Mouse (Mus musculus): ENCODE measurements around the gene 1810010H24Rik. TPM values are rescaled to one million over a fixed set of nuclear protein-coding genes. Genes with fewer than 3 reads are reported as not detected.
"Not testable (repeated sequence)": the region's sequence is repeated elsewhere in the genome, so short reads cannot be mapped to it uniquely, and the experiment has no call there.

The 1810010H24Rik gene
- polyA plus RNA-seq, 2 experiments from 2014 or later, result 0.46 to 1.5 TPM

- ATAC-seq, result no peak
These were observed 11.4 kb upstream of the 1810010H24Rik start for GRCm38 (mm10) chr11:107014020-107014585.

- ATAC-seq, result no peak
These were observed 10.7 kb upstream of the 1810010H24Rik start for GRCm38 (mm10) chr11:107014597-107015309.

- not testable (repeated sequence) for ATAC-seq
These were observed 9.8 kb upstream of the 1810010H24Rik start for GRCm38 (mm10) chr11:107015535-107016187.

GRCm38 (mm10) chr11:107016893-107017292 lies 8.6 kb upstream of the 1810010H24Rik start:
- no peak for ATAC-seq

GRCm38 (mm10) chr11:107017339-107017886 lies 8.1 kb upstream of the 1810010H24Rik start:
- no peak for ATAC-seq

- ATAC-seq, result no peak
These were observed 6.9 kb upstream of the 1810010H24Rik start for GRCm38 (mm10) chr11:107018606-107019005.

- ATAC-seq, result no peak
These were observed 6.2 kb upstream of the 1810010H24Rik start for GRCm38 (mm10) chr11:107019318-107019717.

- not testable (repeated sequence) for ATAC-seq
These were observed 5.8 kb upstream of the 1810010H24Rik start for GRCm38 (mm10) chr11:107019722-107020121.

- ATAC-seq, result no peak
These were observed 3.3 kb upstream of the 1810010H24Rik start for GRCm38 (mm10) chr11:107022050-107022683.

- no peak for ATAC-seq
These were observed 1.1 kb upstream of the 1810010H24Rik start for GRCm38 (mm10) chr11:107024406-107024805.

- ATAC-seq, result no peak
These were observed 1.3 kb downstream of the 1810010H24Rik start for GRCm38 (mm10) chr11:107026554-107027430.

GRCm38 (mm10) chr11:107027431-107028274 lies 2.2 kb downstream of the 1810010H24Rik start:
- peak; percentile 84 for ATAC-seq

- no peak for ATAC-seq
These were observed 2.8 kb downstream of the 1810010H24Rik start for GRCm38 (mm10) chr11:107028275-107028618.

- no peak for ATAC-seq
These were observed 3.3 kb downstream of the 1810010H24Rik start for GRCm38 (mm10) chr11:107028754-107029153.

- ATAC-seq, result no peak
These were observed 4.1 kb downstream of the 1810010H24Rik start for GRCm38 (mm10) chr11:107029536-107029935.

GRCm38 (mm10) chr11:107031635-107032034 lies 6.2 kb downstream of the 1810010H24Rik start:
- ATAC-seq, result no peak

GRCm38 (mm10) chr11:107034085-107034810 lies 8.8 kb downstream of the 1810010H24Rik start:
- ATAC-seq, result no peak

- no peak for ATAC-seq
These were observed 13.9 kb downstream of the 1810010H24Rik start for GRCm38 (mm10) chr11:107039417-107039816.

GRCm38 (mm10) chr11:107041396-107041795 lies 15.9 kb downstream of the 1810010H24Rik start:
- no peak for ATAC-seq

- ATAC-seq, result no peak
These were observed 17.9 kb downstream of the 1810010H24Rik start for GRCm38 (mm10) chr11:107043361-107043760.

All from activated CD4-positive, CD25-positive, alpha-beta regulatory T cell, adult 4 months (primary cell).